24 mouse cellular contexts compared by ENCODE assay signal in genomic region chr2:164352697-164353096, GRCm38 (mm10). TPM values are rescaled to one million over a fixed set of nuclear protein-coding genes. Genes with fewer than 3 reads are reported as not detected.
"Had no signal": no experiment of that assay in that cellular context is flagged by ENCODE, and none has a peak within 500 bp of the region (broad histone marks: within the 10 kb centered on the region; RNA-seq: fewer than 3 reads in every experiment).

No protein-coding gene starts in this region.

- DNase-seq: lung, adult 18-20 months; lung, embryonic 14.5 days; lung, postnatal 10 days; lung, postnatal 4 days; midbrain, embryonic 14.5 days; right cerebral cortex, postnatal 14 days; thymus, adult 2 months; thymus, postnatal 25 days; thymus, postnatal 4 days had no signal

- H3K27ac ChIP-seq: midbrain, embryonic 10.5 days; midbrain, embryonic 12.5 days; neural tube, embryonic 12.5 days; stomach, embryonic 15.5 days; stomach, postnatal 0 days had no signal

- H3K9me3 ChIP-seq: midbrain, embryonic 10.5 days; midbrain, embryonic 12.5 days; neural tube, embryonic 12.5 days; stomach, embryonic 15.5 days had no signal

- H3K4me2 ChIP-seq: lung, embryonic 14.5 days; midbrain, embryonic 12.5 days; neural tube, embryonic 12.5 days; stomach, embryonic 15.5 days had no signal

- H3K36me3 ChIP-seq: midbrain, embryonic 10.5 days; midbrain, embryonic 12.5 days; neural tube, embryonic 12.5 days; stomach, embryonic 15.5 days had no signal

- H3K9ac ChIP-seq: lung, embryonic 14.5 days; midbrain, embryonic 12.5 days; neural tube, embryonic 12.5 days; stomach, embryonic 15.5 days had no signal

- H3K27me3 ChIP-seq: midbrain, embryonic 12.5 days; neural tube, embryonic 12.5 days; stomach, embryonic 15.5 days had no signal

- ATAC-seq: midbrain, embryonic 16.5 days had no signal

- H3K4me3 ChIP-seq: midbrain, embryonic 10.5 days; midbrain, embryonic 12.5 days; myocyte; neural tube, embryonic 12.5 days; stomach, embryonic 15.5 days had no signal

- H3K4me1 ChIP-seq: midbrain, embryonic 10.5 days; midbrain, embryonic 12.5 days; neural tube, embryonic 12.5 days; stomach, embryonic 15.5 days had no signal

RNA-seq across cellular contexts. Expression of gene Svs5, which starts 20.2 kb away (rescaled TPM):
- total RNA-seq: megakaryocyte, adult 5-6 weeks; megakaryocyte-erythroid progenitor cell, adult 5-6 weeks; neutrophil, adult 5-6 weeks had no signal
- polyA plus RNA-seq: lung, embryonic 14.5 days; lung, embryonic 16.5 days; midbrain, embryonic 10.5 days; midbrain, embryonic 12.5 days; midbrain, embryonic 14.5 days; midbrain, embryonic 16.5 days; myocyte; neural tube, embryonic 12.5 days; neural tube, embryonic 14.5 days; spleen, adult 2 months; stomach, embryonic 15.5 days; stomach, postnatal 0 days; thymus, adult 2 months had no signal

RNA-seq across cellular contexts. Expression of gene Svs6, which starts 36.1 kb away (rescaled TPM):
- total RNA-seq: megakaryocyte, adult 5-6 weeks; megakaryocyte-erythroid progenitor cell, adult 5-6 weeks; neutrophil, adult 5-6 weeks had no signal
- polyA plus RNA-seq: lung, embryonic 14.5 days; lung, embryonic 16.5 days; midbrain, embryonic 10.5 days; midbrain, embryonic 12.5 days; midbrain, embryonic 14.5 days; midbrain, embryonic 16.5 days; myocyte; neural tube, embryonic 12.5 days; neural tube, embryonic 14.5 days; spleen, adult 2 months; stomach, embryonic 15.5 days; stomach, postnatal 0 days; testis, adult 2 months; thymus, adult 2 months; urinary bladder, adult 2 months had no signal

RNA-seq across cellular contexts. Expression of gene Slpi, which starts 36.2 kb away (rescaled TPM):
- total RNA-seq: megakaryocyte-erythroid progenitor cell, adult 5-6 weeks had no signal
- polyA plus RNA-seq: midbrain, embryonic 10.5 days; midbrain, embryonic 12.5 days; midbrain, embryonic 14.5 days; midbrain, embryonic 16.5 days; neural tube, embryonic 12.5 days; neural tube, embryonic 14.5 days had no signal

RNA-seq across cellular contexts. Expression of gene Rbpjl, which starts 50.2 kb away (rescaled TPM):
- total RNA-seq: megakaryocyte, adult 5-6 weeks; megakaryocyte-erythroid progenitor cell, adult 5-6 weeks had no signal
- polyA plus RNA-seq: midbrain, embryonic 10.5 days; midbrain, embryonic 14.5 days had no signal

RNA-seq across cellular contexts. Expression of gene Matn4, which starts 52.3 kb away (rescaled TPM):
- total RNA-seq: megakaryocyte, adult 5-6 weeks; neutrophil, adult 5-6 weeks had no signal
- polyA plus RNA-seq: midbrain, embryonic 10.5 days; midbrain, embryonic 14.5 days had no signal
